Mouse (Mus musculus): ENCODE results near the gene Hltf. TPM values are rescaled to one million over a fixed set of nuclear protein-coding genes. Genes with fewer than 3 reads are reported as not detected.
"Not testable (repeated sequence)": the region's sequence is repeated elsewhere in the genome, so short reads cannot be mapped to it uniquely, and the experiment has no call there.

Gene Hltf
- polyA plus RNA-seq, 1 experiment from 2014 or later, result 23.2 TPM

DNA sequence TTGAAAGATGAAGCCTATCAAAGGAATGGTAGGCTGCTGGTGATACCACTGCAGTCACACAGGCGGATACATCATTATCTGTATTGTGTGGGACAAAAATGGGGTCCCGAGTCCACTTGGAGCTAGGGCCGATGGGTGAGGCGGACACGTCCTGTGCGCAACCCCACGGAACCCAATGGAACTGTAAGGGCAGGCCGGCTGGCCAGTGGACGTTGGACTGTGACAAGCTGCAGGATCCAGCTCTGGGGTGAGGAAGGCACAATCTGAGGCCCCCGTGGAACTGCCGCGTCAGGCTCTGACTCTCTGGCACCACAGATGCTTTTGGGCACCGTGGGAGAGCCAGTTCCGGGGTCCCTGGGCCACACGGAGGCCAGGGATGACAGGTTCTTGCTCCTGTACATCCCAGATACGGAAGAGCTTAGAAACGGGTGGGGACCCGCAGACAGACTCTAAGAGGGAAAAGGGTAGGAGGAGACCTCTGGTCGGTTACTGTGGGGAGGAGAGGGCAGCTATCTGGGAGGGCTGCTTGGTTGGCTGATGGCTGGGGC is 61.5 kb downstream of the Hltf start:
- DNase-seq (ENCODE audit: low spot score) (no peak), ATAC-seq (replicated peaks; ENCODE audit: insufficient number of reproducible peaks, low FRiP score, low TSS enrichment, low read depth) (no peak)
- 91% methylated on average over 19 of the region's 19 CpGs for WGBS
- H3K9me3 ChIP-seq (replicated peaks; ENCODE audit: control insufficient read depth, low read length), result no peaks in the 10 kb centered on the region
- no peak overlapping the region for H3K4me3 ChIP-seq (ENCODE audit: low read depth, low read length)
- H3K9ac ChIP-seq (replicated peaks; ENCODE audit: low read length), result no peak overlapping the region
- H3K27me3 ChIP-seq (ENCODE audit: control insufficient read depth, insufficient read depth, low read length), result no peaks in the 10 kb centered on the region
- no peak overlapping the region for H3K27ac ChIP-seq (replicated peaks; ENCODE audit: low read depth, low read length)
- H3K4me2 ChIP-seq (ENCODE audit: low read depth, low read length), result no peak overlapping the region
- no peaks in the 10 kb centered on the region for H3K4me1 ChIP-seq (ENCODE audit: control insufficient read depth, insufficient read depth, low read length)
- H3K36me3 ChIP-seq (replicated peaks; ENCODE audit: control insufficient read depth, insufficient read depth, low read depth, low read length), result no peaks in the 10 kb centered on the region

DNA sequence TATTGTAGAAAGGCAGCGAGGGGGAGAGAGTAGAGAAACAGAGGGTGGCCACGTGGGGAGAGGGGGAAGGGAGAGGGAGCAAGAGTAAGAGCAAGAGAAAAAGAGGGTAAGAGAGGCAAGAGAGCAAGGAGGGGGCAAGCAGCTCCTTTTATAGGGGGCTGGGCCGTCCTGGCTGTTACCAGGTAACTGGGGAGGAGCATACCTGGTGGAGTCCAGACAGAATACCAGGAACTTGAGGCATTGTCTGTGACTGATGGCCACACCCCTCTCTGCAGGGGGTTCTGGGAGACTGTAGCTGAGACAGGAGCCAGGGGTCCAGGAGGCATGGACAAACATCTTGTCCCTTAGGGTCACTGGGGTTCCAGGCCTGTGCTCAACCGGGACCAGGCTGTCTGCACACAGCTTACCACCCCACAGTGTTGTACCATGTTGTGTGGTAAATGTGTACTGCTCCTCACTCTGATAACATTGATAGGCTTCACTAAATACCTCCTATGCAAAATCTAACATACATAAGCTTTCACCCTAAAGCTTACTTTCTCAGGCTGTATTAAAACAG is 62.2 kb downstream of the Hltf start:
- 65% methylated on average over 4 of the region's 4 CpGs for WGBS
- Histone ChIP-seq H3K9me3 (replicated peaks; ENCODE audit: control insufficient read depth, low read length) (no peaks in the 10 kb centered on the region), H3K36me3 (replicated peaks; ENCODE audit: control insufficient read depth, insufficient read depth, low read depth, low read length) (no peaks in the 10 kb centered on the region), H3K27ac (replicated peaks; ENCODE audit: low read depth, low read length) (no peak overlapping the region), H3K27me3 (ENCODE audit: control insufficient read depth, insufficient read depth, low read length) (no peaks in the 10 kb centered on the region), H3K4me1 (ENCODE audit: control insufficient read depth, insufficient read depth, low read length) (no peaks in the 10 kb centered on the region), H3K4me2 (ENCODE audit: low read depth, low read length) (no peak overlapping the region), H3K4me3 (ENCODE audit: low read depth, low read length) (no peak overlapping the region), H3K9ac (replicated peaks; ENCODE audit: low read length) (no peak overlapping the region)
- no peak for ATAC-seq (replicated peaks; ENCODE audit: insufficient number of reproducible peaks, low FRiP score, low TSS enrichment, low read depth)
- no peak for DNase-seq (ENCODE audit: low spot score)

DNA sequence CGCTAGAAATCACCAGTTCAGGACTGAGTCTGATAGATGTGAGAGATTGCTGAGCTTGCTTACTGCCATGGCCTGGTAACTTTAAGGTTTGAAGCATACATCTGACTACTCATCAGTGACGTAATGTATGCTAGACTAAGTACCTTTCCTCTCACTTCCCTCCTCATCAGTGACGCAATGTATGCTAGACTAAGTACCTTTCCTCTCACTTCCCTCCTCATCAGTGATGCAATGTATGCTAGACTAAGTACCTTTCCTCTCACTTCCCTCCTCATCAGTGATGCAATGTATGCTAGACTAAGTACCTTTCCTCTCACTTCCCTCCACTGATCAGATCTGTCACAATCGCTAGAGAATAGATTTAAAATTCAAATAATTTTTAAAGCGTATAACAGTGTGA is 64.0 kb downstream of the Hltf start:
- not testable (repeated sequence) for H3K9me3 ChIP-seq (replicated peaks; ENCODE audit: control insufficient read depth, low read length); H3K9ac ChIP-seq (replicated peaks; ENCODE audit: low read length); H3K36me3 ChIP-seq (replicated peaks; ENCODE audit: control insufficient read depth, insufficient read depth, low read depth, low read length); H3K4me1 ChIP-seq (ENCODE audit: control insufficient read depth, insufficient read depth, low read length); ATAC-seq (replicated peaks; ENCODE audit: insufficient number of reproducible peaks, low FRiP score, low TSS enrichment, low read depth); H3K4me3 ChIP-seq (ENCODE audit: low read depth, low read length); H3K4me2 ChIP-seq (ENCODE audit: low read depth, low read length); DNase-seq (ENCODE audit: low spot score); H3K27me3 ChIP-seq (ENCODE audit: control insufficient read depth, insufficient read depth, low read length); H3K27ac ChIP-seq (replicated peaks; ENCODE audit: low read depth, low read length)
- 89% methylated on average over 5 of the region's 5 CpGs for WGBS

DNA sequence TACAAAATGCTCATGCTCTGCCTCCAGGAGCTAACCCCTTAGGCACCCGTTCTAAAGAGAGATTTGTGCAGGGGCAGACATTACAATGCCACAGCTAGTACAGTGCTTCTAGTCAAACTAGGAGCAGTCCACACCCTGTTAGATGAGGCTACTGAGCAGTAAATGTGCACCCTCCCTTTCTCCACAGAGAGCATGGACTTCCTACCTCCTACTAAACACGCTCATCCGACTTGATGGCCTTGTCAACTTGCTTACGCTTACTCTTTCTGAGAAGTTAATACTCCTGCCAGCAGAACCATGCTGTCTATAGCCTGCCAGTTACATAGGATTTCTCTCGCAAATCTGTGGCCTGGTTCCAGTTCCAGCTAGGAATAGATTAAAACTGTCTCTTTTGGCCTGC is 68.0 kb downstream of the Hltf start:
- WGBS, result 92% methylated on average over 5 of the region's 5 CpGs
- H3K4me2 ChIP-seq (ENCODE audit: low read depth, low read length), result no peak overlapping the region
- ATAC-seq (replicated peaks; ENCODE audit: insufficient number of reproducible peaks, low FRiP score, low TSS enrichment, low read depth), result no peak
- H3K27ac ChIP-seq (replicated peaks; ENCODE audit: low read depth, low read length), result no peak overlapping the region
- H3K4me1 ChIP-seq (ENCODE audit: control insufficient read depth, insufficient read depth, low read length), result no peaks in the 10 kb centered on the region
- no peaks in the 10 kb centered on the region for H3K36me3 ChIP-seq (replicated peaks; ENCODE audit: control insufficient read depth, insufficient read depth, low read depth, low read length)
- DNase-seq (ENCODE audit: low spot score), result no peak
- H3K9me3 ChIP-seq (replicated peaks; ENCODE audit: control insufficient read depth, low read length), result no peaks in the 10 kb centered on the region
- H3K9ac ChIP-seq (replicated peaks; ENCODE audit: low read length), result no peak overlapping the region
- no peaks in the 10 kb centered on the region for H3K27me3 ChIP-seq (ENCODE audit: control insufficient read depth, insufficient read depth, low read length)
- H3K4me3 ChIP-seq (ENCODE audit: low read depth, low read length), result no peak overlapping the region

DNA sequence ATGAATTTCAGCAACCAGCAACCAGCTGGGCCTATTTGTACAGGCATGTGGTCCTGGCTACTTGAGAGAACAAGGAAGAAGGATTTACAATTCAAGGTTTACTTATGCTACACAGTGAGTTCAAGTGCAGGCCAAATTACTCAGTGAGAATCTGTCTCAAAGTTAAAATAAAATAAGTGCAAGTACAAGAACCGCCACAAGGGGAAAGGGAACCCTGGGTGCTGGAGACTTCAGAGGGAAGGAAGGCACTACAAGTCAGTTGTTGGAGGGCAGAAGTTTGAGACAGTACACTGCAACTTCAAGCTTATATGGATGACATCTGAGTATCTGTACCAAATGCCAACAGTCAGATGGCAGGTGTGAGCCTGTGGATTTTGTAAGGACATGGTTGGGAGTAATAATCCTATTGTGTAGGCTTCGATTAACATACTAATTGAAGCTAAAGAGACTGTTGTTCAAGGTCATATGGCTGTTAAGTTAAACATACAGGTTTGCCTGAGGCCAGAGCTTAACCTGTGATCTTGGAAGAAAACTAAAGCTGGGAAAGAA is 69.5 kb downstream of the Hltf start:
- whole genome bisulfite sequencing, result 68% methylated on average over 2 of the region's 2 CpGs
- ATAC-seq (replicated peaks; ENCODE audit: insufficient number of reproducible peaks, low FRiP score, low TSS enrichment, low read depth) (no peak), DNase-seq (ENCODE audit: low spot score) (no peak)
- no peaks in the 10 kb centered on the region for H3K4me1 ChIP-seq (ENCODE audit: control insufficient read depth, insufficient read depth, low read length)
- no peak overlapping the region for H3K4me3 ChIP-seq (ENCODE audit: low read depth, low read length)
- no peak overlapping the region for H3K9ac ChIP-seq (replicated peaks; ENCODE audit: low read length)
- H3K27me3 ChIP-seq (ENCODE audit: control insufficient read depth, insufficient read depth, low read length), result no peaks in the 10 kb centered on the region
- no peaks in the 10 kb centered on the region for H3K9me3 ChIP-seq (replicated peaks; ENCODE audit: control insufficient read depth, low read length)
- H3K4me2 ChIP-seq (ENCODE audit: low read depth, low read length), result no peak overlapping the region
- H3K27ac ChIP-seq (replicated peaks; ENCODE audit: low read depth, low read length), result no peak overlapping the region
- no peaks in the 10 kb centered on the region for H3K36me3 ChIP-seq (replicated peaks; ENCODE audit: control insufficient read depth, insufficient read depth, low read depth, low read length)

DNA sequence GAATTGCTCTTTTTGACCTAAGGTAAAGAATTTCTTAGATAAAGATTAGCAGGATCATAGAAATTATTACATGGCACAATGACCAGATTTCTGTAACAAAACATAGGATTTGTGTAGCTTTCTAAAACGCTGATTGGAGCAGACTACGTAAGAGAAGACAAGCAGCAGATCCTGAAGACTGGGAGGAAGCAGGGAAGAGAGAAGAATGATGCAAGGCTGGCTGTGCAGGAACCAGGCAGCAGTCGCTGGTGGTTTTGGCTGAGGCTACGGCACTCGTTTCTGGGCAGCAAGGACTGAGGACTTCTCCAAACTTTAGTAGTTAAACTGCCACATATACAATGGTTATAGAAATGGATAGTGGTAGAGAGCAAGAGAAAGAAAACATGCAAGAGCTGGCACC is 71.9 kb downstream of the Hltf start:
- Histone ChIP-seq H3K27me3 (ENCODE audit: control insufficient read depth, insufficient read depth, low read length) (no peaks in the 10 kb centered on the region), H3K9me3 (replicated peaks; ENCODE audit: control insufficient read depth, low read length) (no peaks in the 10 kb centered on the region), H3K27ac (replicated peaks; ENCODE audit: low read depth, low read length) (no peak overlapping the region), H3K4me3 (ENCODE audit: low read depth, low read length) (no peak overlapping the region), H3K4me1 (ENCODE audit: control insufficient read depth, insufficient read depth, low read length) (no peaks in the 10 kb centered on the region), H3K9ac (replicated peaks; ENCODE audit: low read length) (no peak overlapping the region), H3K4me2 (ENCODE audit: low read depth, low read length) (no peak overlapping the region), H3K36me3 (replicated peaks; ENCODE audit: control insufficient read depth, insufficient read depth, low read depth, low read length) (no peaks in the 10 kb centered on the region)
- no peak for ATAC-seq (replicated peaks; ENCODE audit: insufficient number of reproducible peaks, low FRiP score, low TSS enrichment, low read depth)
- 92% methylated on average over 5 of the region's 5 CpGs for WGBS
- no peak for DNase-seq (ENCODE audit: low spot score)

DNA sequence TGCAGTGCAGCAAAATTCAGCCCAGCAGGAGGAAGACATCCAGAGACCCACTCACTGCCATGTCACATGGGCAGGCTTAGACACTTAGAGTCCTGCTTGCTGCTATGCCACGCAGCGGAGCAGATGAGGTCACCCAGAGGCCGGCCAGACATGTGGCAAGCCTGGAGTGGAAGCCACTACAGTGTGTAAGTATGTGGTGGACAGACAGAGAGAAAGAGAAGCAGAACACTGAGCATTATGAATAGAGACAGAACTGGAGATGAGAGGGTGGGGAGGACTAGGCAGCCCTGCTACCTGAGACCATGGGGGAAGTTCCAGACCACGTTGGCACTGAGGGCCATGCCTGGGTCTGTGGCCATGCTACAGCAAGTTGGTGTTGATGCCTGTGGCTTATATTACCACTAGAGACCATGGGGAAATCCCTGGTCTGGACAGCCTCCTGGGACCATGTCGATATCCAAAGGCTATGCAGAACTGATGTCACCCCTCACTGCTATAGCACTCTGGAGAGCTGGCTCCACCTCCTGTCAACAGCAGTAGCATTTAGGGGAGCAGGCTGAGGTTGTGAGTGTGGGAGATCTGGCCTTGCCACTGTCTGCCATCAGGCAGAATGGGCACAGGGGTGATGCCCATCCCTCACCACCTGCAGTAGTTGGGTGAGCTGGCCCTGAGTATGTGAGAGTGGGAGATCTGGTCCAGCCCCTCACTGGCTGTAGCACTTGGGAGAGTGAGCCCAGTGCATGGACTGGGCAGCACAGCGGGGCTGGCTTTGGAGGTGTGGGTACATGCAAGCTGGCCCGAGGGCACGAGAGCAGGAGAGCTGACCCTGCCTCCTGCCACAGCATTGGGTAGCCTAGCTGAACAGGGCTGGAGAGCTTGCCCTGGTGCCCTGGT is 73.1 kb downstream of the Hltf start:
- DNase-seq (ENCODE audit: low spot score) (no peak), ATAC-seq (replicated peaks; ENCODE audit: insufficient number of reproducible peaks, low FRiP score, low TSS enrichment, low read depth) (no peak)
- Histone ChIP-seq H3K36me3 (replicated peaks; ENCODE audit: control insufficient read depth, insufficient read depth, low read depth, low read length) (no peaks in the 10 kb centered on the region), H3K4me2 (ENCODE audit: low read depth, low read length) (no peak overlapping the region), H3K27me3 (ENCODE audit: control insufficient read depth, insufficient read depth, low read length) (no peaks in the 10 kb centered on the region), H3K27ac (replicated peaks; ENCODE audit: low read depth, low read length) (no peak overlapping the region), H3K4me1 (ENCODE audit: control insufficient read depth, insufficient read depth, low read length) (no peaks in the 10 kb centered on the region), H3K9ac (replicated peaks; ENCODE audit: low read length) (no peak overlapping the region), H3K9me3 (replicated peaks; ENCODE audit: control insufficient read depth, low read length) (no peaks in the 10 kb centered on the region), H3K4me3 (ENCODE audit: low read depth, low read length) (no peak overlapping the region)
- WGBS, result 88% methylated on average over 8 of the region's 8 CpGs

DNA sequence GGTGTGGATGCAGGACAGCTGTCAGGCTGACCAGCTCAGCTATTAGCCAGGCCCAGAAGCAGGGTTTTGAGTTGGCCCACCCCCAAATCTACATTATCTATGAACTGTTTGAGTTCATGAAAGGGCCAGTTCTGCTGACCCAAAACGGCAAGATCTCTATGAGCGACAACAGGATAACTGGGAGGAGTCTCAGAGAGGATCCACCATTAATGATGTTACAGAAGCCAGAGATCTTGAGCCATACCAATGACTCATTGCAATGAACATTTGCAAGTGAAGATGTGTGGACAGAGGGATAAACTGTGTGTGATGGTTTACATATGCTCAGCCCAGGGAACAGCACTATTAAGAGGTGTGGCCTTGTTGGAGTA is 73.7 kb downstream of the Hltf start:
- Histone ChIP-seq H3K4me3 (ENCODE audit: low read depth, low read length) (no peak overlapping the region), H3K9ac (replicated peaks; ENCODE audit: low read length) (no peak overlapping the region), H3K4me1 (ENCODE audit: control insufficient read depth, insufficient read depth, low read length) (no peaks in the 10 kb centered on the region), H3K9me3 (replicated peaks; ENCODE audit: control insufficient read depth, low read length) (no peaks in the 10 kb centered on the region), H3K27me3 (ENCODE audit: control insufficient read depth, insufficient read depth, low read length) (no peaks in the 10 kb centered on the region), H3K36me3 (replicated peaks; ENCODE audit: control insufficient read depth, insufficient read depth, low read depth, low read length) (no peaks in the 10 kb centered on the region), H3K27ac (replicated peaks; ENCODE audit: low read depth, low read length) (no peak overlapping the region), H3K4me2 (ENCODE audit: low read depth, low read length) (no peak overlapping the region)
- DNase-seq (ENCODE audit: low spot score) (no peak), ATAC-seq (replicated peaks; ENCODE audit: insufficient number of reproducible peaks, low FRiP score, low TSS enrichment, low read depth) (no peak)
- WGBS, result 80% methylated on average over 2 of the region's 2 CpGs
